Mouse (Mus musculus) heart, embryonic 14.5 days (tissue): ENCODE data around the gene H2-DMa. TPM values are rescaled to one million over a fixed set of nuclear protein-coding genes. Genes with fewer than 3 reads are reported as not detected.
A peak's percentile ranks its signal among the peaks of the same experiment; 100 is the strongest.

Experiments
- ATAC-seq: fragments of 200-750 bp; cut with Nextera tagmentation; 2 replicates; pipeline ENCODE4 v1.8.0; 2017; ENCODE audit warnings: low read depth, moderate TSS enrichment; ENCODE audit not compliant: insufficient number of reproducible peaks, insufficient read depth, low FRiP score
- H3K27ac ChIP-seq, 2 experiments: fragments of 200-500 bp in 1 of 2; fragments of 300-500 bp in 1 of 2; sonication (generic) in 1 of 2; replicated peaks in 1 of 2; 2 replicates each; pipeline ENCODE4 v1.5.1; 2012 to 2014; ENCODE audit warnings: low read depth in 2 of 2, low read length in 2 of 2, control low read depth in 1 of 2, mild to moderate bottlenecking in 1 of 2, mixed read lengths in 1 of 2; ENCODE audit not compliant: control insufficient read depth in 1 of 2, insufficient read depth in 1 of 2
- H3K27me3 ChIP-seq: fragments of 300-500 bp; sonication (generic); 2 replicates; pipeline ENCODE4 v1.6.1; 2014; ENCODE audit warnings: mild to moderate bottlenecking, low read length, control low read depth; ENCODE audit not compliant: control insufficient read depth, insufficient read depth
- H3K36me3 ChIP-seq: fragments of 300-500 bp; sonication (generic); 2 replicates; pipeline ENCODE4 v1.6.1; 2014; ENCODE audit warnings: mild to moderate bottlenecking, control low read depth, low read length, mixed read lengths; ENCODE audit not compliant: control insufficient read depth, insufficient read depth
- H3K4me1 ChIP-seq, 2 experiments: fragments of 200-500 bp in 1 of 2; fragments of 300-500 bp in 1 of 2; sonication (generic) in 1 of 2; 2 replicates each; pipeline ENCODE4 v1.6.1; 2012 to 2014; ENCODE audit warnings: low read length in 2 of 2, control low read depth in 1 of 2, mixed read lengths in 1 of 2; ENCODE audit not compliant: control insufficient read depth in 2 of 2, insufficient read depth in 2 of 2
- H3K4me2 ChIP-seq: fragments of 300-500 bp; sonication (generic); 2 replicates; pipeline ENCODE4 v1.6.1; 2014; ENCODE audit warnings: mild to moderate bottlenecking, low read length
- H3K4me3 ChIP-seq, 2 experiments: fragments of 200-500 bp in 1 of 2; fragments of 300-500 bp in 1 of 2; sonication (generic) in 1 of 2; 2 replicates each; pipeline ENCODE4 v1.5.1; 2012 to 2014; ENCODE audit warnings: low read length in 2 of 2, mild to moderate bottlenecking in 2 of 2, control low read depth in 1 of 2, low read depth in 1 of 2, moderate library complexity in 1 of 2; ENCODE audit not compliant: control insufficient read depth in 1 of 2, insufficient read depth in 1 of 2
- H3K9ac ChIP-seq: fragments of 300-500 bp; sonication (generic); 2 replicates; pipeline ENCODE4 v1.6.1; 2014; ENCODE audit warnings: mild to moderate bottlenecking, low read length
- H3K9me3 ChIP-seq: fragments of 300-500 bp; sonication (generic); 2 replicates; pipeline ENCODE4 v1.6.1; 2016; ENCODE audit warnings: low read length, control low read depth; ENCODE audit not compliant: control insufficient read depth
- WGBS: fragments of 180-500 bp; shearing (Covaris S2); extraction: QIAGEN DNeasy Blood & Tissue Kit; methylation state at CpG from one replicate; pipeline ENCODE4 v1.1.7; 2014; 5-methylcytosine and 5-hydroxymethylcytosine counted together
- polyA plus RNA-seq: library from polyadenylated mRNA; unstranded; fragments of >200 nt; fragmentation: Nextera tagmentation; extraction: Ambion mirVana; gene quantifications from 2 replicates; pipeline ENCODE4 v1.2.1, GENCODE M21; 2014

The H2-DMa gene
- polyA plus RNA-seq, 1 experiment from 2014 or later, result 5.7 TPM

DNA sequence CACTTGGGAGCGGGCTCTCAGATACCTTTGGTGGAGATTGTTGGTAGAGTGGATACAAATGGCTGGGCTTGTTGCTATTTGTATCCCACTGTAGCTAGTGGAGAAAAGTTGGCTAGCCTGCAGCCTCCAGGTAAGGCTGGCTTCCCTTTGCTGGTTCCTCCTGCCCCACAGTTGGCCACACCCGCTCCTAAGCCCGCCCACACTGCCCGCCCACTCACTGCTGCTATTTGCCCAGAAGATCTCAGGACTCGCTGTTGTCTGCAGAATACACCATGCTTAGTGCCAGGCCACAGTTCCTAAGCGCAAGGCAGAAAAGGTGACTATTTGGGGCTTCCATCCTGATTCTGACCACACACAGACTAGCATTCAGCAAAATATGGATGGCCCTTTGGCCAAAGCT lies 8.1 kb downstream of the H2-DMa start:
- no peak overlapping the region for H3K27ac ChIP-seq
- H3K9ac ChIP-seq, result no peak overlapping the region
- H3K4me2 ChIP-seq, result no peak overlapping the region
- 34% methylated on average over 6 of the region's 6 CpGs for WGBS
- peaks cover 7 to 25% of the 10 kb centered on the region in 2 experiments for H3K4me1 ChIP-seq
- no peak overlapping the region for H3K4me3 ChIP-seq
- no peak for ATAC-seq
- H3K36me3 ChIP-seq, result peaks cover 10% of the 10 kb centered on the region; the same call in 1 of the 2 replicates
- no peaks in the 10 kb centered on the region for H3K27me3 ChIP-seq
- no peaks in the 10 kb centered on the region for H3K9me3 ChIP-seq

DNA sequence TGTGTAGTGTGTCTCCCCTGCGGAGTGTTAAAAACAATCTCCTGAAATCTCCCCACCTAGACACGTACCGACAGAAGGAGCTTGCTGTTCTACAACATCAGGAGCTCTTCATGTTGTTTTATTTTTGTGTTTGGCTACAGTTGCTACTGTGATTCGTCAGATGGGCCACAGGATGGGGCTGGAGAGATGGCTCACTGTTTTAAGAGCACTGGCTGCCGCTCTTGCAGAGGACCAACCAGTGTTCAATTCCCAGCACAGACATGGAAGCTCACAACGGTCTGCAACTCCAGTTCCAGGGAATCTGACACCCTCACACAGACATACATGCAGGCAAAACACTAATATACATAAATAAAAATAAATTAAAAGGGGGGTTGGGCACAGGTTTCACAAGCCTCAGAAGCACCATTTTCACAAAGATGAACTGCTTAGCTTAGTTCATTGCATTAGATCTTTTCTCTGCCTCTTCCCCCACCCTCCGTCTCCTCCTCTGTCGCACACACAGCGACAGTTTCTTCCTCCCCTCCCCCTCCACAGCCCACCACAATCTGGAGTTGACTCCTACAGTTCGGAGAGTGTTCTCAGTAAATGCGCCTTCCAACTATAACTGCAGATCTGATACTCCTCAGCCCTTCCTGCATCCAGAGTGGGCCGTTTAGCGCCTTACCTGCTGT lies 9.1 kb downstream of the H2-DMa start:
- Histone ChIP-seq H3K36me3 (peaks cover 10% of the 10 kb centered on the region; the same call in 1 of the 2 replicates), H3K4me3 (no peak overlapping the region), H3K4me1 (peaks cover 7 to 21% of the 10 kb centered on the region in 2 experiments), H3K9ac (no peak overlapping the region), H3K9me3 (no peaks in the 10 kb centered on the region), H3K4me2 (no peak overlapping the region), H3K27ac (no peak overlapping the region), H3K27me3 (no peaks in the 10 kb centered on the region)
- no peak for ATAC-seq
- WGBS, result 27% methylated on average over 13 of the region's 13 CpGs

DNA sequence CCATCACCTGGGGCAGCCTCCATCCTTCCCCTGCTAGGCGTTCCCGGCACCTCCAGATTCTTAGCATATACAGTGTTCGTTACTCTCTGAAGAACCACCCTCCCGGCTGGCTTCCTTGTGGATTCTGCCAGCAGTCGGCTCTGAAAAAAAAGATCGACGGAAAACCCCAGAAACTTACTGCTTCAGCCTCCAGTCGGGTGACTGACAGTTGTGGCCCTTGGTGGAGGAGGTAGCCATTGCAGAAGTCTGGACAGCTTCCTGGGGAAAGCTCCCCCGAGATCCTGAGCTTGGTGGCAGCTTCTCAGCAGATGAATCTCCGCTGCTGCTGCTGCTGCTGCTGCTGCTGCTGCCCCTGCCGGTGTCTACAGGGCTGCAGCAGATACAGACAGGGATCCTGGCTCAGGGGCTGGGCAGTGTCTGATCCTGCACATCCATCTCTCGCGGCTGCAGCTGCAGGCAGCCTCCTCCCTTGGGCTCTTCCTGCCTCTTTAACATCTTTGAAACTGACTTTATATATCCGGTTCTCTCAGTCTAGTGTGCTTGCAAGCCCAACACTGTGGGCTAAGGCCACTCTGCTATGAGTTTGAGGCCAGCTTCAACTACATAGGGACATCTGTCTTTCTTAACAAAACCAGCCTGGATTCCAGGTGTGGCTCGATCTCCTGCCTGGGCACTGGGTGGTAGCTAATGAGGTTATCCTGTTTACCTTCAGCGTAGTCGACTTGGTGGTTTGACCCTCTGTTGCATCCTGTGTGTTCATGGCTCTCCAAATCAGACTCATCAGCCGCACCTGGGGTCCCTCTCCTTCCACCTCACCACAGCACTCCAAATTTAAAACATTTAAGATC lies 9.8 kb downstream of the H2-DMa start:
- no peak overlapping the region for H3K4me3 ChIP-seq
- peaks cover 10% of the 10 kb centered on the region; the same call in 1 of the 2 replicates for H3K36me3 ChIP-seq
- no peaks in the 10 kb centered on the region for H3K27me3 ChIP-seq
- ATAC-seq, result no peak
- 18% methylated on average over 18 of the region's 18 CpGs for WGBS
- H3K4me1 ChIP-seq, result peaks cover 2 to 15% of the 10 kb centered on the region in 2 experiments; a peak in 3 of 4 replicates
- H3K9me3 ChIP-seq, result no peaks in the 10 kb centered on the region
- 0 out of 2 replicates have a peak overlapping the region, but pooled peaks have one; percentile 6 for H3K4me2 ChIP-seq
- no peak overlapping the region for H3K9ac ChIP-seq
- no peak overlapping the region for H3K27ac ChIP-seq

DNA sequence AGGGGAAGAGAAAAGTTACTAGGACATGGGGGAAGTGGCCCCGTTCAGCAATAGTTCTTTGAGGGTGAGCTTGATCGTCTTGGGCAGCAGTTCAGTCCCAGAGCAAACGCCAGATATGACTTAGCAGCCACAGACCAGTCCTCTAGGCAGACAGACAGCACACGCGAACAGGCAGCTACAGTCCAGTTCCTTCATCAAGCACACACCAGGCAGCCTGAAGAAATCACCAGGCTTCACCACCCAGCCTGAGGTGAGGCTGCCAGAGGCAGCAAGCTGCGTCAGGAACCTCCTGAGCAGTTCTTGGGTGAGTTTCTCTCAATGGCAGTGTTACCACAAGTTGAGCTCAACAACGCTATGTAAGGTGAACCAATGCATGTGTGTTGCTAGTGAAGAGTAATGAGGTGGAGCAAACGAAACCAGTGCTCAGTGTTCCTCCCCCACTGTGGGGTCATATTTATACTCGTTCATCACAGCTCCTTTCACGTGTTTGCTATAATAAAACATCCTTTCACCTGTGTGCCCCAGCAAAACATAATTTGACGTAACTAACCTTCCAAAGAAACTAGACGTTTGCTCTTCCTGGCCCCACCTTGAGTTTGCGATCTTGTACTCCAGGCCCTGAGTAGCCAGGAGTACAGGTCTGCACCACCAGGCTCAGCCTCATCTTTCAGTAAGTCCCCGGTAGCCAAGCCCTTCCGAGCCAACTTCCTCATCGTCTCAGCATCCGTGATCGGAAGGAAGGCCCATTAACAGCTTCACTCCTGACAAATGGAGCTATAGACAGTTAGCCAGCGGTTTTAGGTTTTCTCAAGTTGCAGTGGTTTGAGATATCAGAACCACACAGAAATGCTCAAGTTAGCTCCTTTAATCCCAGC lies 11.0 kb downstream of the H2-DMa start:
- ATAC-seq, result no peak
- H3K4me2 ChIP-seq, result no peak overlapping the region
- no peak overlapping the region for H3K9ac ChIP-seq
- no peak overlapping the region for H3K4me3 ChIP-seq
- WGBS, result 77% methylated on average over 19 of the region's 19 CpGs
- H3K9me3 ChIP-seq, result no peaks in the 10 kb centered on the region
- no peak overlapping the region for H3K27ac ChIP-seq
- H3K4me1 ChIP-seq, result peaks cover 2 to 15% of the 10 kb centered on the region in 2 experiments; a peak in 3 of 4 replicates
- H3K36me3 ChIP-seq, result peaks cover 10% of the 10 kb centered on the region; the same call in 1 of the 2 replicates
- no peaks in the 10 kb centered on the region for H3K27me3 ChIP-seq

DNA sequence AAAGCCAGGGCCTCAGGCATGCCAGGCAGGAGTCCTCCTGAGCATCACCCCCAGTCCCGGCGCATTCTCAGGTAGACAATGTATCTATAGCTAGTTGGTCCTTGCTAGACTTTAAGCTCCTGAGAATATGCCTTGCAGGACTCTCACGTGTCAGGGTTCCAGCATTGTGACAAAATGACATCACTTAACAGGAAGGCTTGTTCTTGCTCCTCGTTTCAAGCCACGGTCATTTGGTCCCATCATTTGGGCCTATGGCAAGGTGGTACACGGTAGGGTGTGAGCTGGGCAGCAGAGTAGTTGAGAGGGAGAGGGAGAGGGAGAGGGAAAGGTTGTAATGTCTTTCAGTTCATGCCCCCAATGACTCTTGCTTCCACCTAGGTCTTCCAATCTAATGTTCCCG lies 12.6 kb downstream of the H2-DMa start:
- 80% methylated on average over 7 of the region's 7 CpGs for WGBS
- H3K4me3 ChIP-seq, result no peak overlapping the region
- H3K36me3 ChIP-seq, result no peaks in the 10 kb centered on the region
- no peak overlapping the region for H3K4me2 ChIP-seq
- no peaks in the 10 kb centered on the region for H3K27me3 ChIP-seq
- no peak for ATAC-seq
- peaks cover 4 to 15% of the 10 kb centered on the region in 2 experiments; a peak in 3 of 4 replicates for H3K4me1 ChIP-seq
- no peaks in the 10 kb centered on the region for H3K9me3 ChIP-seq
- no peak overlapping the region for H3K9ac ChIP-seq
- no peak overlapping the region for H3K27ac ChIP-seq

DNA sequence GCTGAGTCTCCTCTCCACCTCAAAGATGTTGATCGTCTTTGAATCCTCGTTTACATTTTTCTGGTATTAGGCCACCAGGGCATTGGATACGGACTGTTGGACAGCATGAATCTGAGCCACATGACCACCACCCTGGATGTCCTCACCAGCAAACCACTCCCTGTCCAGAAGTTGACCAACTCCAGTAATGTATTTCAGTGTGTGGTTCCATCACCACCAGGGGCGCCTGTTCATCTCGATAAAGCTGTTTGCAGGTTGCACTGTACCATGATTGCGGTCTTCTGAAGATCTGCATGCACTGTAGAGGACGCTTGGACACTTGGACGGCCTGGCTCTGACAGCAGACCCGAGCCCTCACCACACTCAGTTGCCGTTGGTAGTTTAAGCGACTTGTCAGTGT lies 13.9 kb downstream of the H2-DMa start:
- no peak for ATAC-seq
- Histone ChIP-seq H3K27me3 (peaks cover 12% of the 10 kb centered on the region), H3K9me3 (no peaks in the 10 kb centered on the region), H3K4me1 (peaks cover 2 to 12% of the 10 kb centered on the region in 2 experiments; a peak in 3 of 4 replicates), H3K27ac (no peak overlapping the region), H3K4me2 (no peak overlapping the region), H3K36me3 (no peaks in the 10 kb centered on the region), H3K9ac (no peak overlapping the region), H3K4me3 (no peak overlapping the region)
- WGBS, result 78% methylated on average over 11 of the region's 11 CpGs

GRCm38 (mm10) chr17:34134451-34134850 lies 15.1 kb downstream of the H2-DMa start:
- Histone ChIP-seq H3K9me3 (no peaks in the 10 kb centered on the region), H3K9ac (no peak overlapping the region), H3K27me3 (peaks cover 20% of the 10 kb centered on the region), H3K36me3 (no peaks in the 10 kb centered on the region), H3K27ac (no peak overlapping the region), H3K4me1 (peaks cover 2 to 4% of the 10 kb centered on the region in 2 experiments; a peak in 1 of 4 replicates), H3K4me2 (no peak overlapping the region), H3K4me3 (no peak overlapping the region)
- no peak for ATAC-seq
- WGBS, result 87% methylated on average over 3 of the region's 3 CpGs
